Mouse (Mus musculus) spleen, postnatal 4 days (tissue): ENCODE results near the gene Fam110a.

Experiments used
- DNase-seq, 2 experiments: peaks; one replicate each; pipeline ENCODE4 v3.0.0; 2022; ENCODE audit warnings: low spot score in 2 of 2

The Fam110a gene

DNA sequence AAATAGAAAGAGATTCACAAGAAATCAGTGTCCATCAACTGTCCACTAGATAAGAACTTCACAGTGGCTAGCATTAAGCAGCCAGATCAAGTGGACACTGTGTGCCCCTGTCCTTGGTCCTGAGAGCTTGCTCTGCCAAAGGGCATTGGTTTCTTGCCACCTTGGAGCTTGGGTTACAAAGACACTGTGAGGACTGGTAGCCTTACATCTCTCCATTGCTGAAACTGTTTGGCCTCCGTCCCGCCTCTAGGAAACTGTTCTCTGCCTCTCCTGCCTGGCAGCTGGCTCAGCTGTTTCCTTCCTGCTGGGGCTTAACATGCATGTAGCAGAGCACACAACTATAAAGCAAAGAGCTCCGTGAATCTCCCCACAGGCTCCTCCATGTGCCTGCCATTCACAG is 42.1 kb downstream of the Fam110a start:
- DNase-seq = no peak

DNA sequence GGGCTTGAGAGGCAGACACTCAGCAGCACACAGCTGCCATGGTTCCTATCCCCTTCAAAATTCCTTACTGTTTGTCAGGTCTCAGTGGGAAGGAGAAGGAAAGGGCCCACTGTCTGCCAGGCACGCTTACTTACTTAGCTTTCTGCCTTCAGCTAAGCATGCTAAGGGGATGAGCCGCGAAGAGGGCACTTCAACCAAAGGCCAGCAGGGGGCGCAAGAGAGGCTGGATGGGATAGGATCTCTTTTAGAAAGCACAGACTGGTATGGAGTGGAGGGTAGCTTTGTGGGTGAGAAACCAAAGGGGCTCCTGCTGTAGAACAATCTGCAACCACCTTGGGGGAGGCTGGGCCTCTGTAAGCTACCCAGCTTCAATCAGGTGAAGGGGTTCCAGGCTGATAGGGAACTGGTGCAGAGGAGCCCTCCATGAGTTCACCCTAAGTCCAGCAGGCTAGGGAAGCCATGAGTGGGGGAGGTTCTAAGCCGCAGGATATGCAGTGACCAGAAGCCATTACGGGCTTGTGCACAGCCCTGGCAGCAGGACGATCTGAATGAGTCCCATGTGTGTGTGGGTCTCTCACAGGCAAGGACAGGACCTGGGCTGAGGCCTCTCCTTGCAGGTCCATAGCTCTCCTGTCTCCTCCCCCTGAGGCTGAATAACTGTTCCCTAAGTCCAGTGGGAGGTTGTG is 49.5 kb downstream of the Fam110a start:
- peak; percentile 77 to 94 for DNase-seq

DNA sequence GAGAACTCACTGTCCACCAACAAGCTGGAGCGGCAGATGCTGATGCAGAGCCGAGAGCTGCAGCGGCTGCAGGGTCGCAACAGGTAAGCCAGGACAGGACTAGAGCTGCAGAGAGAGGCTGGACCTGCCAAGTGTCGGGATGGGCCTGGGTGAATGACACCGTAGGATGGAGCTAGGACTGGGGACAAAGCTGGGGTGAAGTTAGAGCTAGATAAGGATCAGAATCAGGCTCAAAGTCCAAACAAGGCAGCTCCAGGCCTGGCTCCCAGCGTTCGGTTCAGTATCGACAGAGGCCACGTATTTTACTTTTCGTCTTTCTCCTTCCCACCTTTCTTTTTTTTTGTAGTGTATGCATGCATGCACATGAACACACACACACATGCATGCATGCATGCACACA is 52.9 kb downstream of the Fam110a start:
- DNase-seq = no peak

DNA sequence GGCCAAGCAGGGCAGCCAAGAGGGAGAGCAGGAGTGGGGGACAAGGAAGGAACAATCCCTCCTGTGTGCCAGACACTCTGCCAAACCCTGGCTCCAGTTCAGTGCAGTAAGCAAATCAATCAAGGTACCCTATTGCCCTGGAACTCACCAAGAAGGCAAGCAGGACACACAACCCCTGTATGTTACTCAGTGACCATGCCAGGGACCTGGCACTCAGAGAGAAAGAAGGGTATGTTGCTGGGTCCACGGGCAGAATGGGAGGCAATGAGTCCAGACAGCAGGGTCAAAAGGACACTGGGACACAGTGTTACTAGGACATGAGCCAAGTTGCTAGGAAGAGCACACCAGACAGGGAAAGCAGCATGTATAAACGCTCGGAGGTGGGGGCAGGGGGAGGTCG is 54.3 kb downstream of the Fam110a start:
- no peak for DNase-seq

DNA sequence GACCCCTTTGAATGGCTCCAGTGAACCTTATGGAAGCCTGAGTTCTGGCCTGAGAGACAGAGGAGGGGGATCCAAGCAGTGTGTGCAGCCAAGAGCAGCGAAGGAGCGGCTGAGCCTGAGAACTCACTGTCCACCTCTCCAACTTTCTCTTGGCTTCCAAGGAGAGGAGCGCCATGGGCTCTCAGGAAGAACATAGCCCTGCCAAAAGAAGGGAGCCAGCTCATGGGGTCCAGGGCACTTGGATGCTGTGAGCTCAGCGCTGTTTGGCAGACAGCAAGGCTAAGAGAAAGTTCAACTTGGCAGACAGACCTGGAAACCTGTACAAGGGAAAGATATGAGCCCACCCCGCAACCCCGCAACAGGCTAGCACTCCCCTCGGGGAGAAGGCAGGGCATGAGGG is 55.7 kb downstream of the Fam110a start:
- DNase-seq = no peak

DNA sequence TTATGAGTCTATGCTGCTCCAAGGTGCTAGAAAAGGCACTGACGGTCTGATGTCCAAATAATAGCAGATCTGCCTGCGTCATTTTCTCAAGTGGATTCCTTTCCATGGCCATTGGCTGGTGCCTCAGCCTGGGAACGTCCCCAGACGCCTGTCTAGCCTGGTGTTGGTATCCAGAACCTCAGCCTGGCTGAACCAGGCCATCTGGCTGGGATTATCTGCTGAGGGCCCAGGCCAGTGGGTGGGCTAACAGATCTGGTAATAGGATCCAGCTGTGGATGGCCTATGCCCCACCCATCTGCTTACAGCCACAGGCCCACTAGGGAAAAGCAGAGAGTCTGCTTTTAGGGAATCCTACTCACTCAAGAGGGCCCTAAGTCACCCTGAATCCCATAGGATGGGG is 58.4 kb downstream of the Fam110a start:
- no peak for DNase-seq

DNA sequence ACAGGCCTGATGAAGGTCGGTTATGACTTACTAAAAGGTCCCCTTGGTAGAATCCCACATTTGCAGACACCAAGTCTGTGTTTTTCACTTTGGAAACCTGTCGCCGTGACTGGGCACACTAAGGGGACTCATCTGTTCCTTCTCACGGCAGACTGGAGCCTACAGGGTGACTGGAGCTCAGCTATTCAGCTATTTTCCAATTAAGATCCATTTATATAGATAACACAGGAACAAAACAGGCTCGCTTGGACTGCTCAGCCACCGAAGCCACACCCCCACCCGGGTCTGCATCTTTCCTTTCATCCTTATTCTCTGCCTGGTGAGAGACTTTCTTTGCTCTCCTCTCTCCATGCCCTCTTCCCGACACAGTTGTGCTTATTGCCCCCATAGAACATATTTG is 59.0 kb downstream of the Fam110a start:
- DNase-seq = no peak
